Mouse (Mus musculus): ENCODE results near the gene Tbc1d4.

DNA sequence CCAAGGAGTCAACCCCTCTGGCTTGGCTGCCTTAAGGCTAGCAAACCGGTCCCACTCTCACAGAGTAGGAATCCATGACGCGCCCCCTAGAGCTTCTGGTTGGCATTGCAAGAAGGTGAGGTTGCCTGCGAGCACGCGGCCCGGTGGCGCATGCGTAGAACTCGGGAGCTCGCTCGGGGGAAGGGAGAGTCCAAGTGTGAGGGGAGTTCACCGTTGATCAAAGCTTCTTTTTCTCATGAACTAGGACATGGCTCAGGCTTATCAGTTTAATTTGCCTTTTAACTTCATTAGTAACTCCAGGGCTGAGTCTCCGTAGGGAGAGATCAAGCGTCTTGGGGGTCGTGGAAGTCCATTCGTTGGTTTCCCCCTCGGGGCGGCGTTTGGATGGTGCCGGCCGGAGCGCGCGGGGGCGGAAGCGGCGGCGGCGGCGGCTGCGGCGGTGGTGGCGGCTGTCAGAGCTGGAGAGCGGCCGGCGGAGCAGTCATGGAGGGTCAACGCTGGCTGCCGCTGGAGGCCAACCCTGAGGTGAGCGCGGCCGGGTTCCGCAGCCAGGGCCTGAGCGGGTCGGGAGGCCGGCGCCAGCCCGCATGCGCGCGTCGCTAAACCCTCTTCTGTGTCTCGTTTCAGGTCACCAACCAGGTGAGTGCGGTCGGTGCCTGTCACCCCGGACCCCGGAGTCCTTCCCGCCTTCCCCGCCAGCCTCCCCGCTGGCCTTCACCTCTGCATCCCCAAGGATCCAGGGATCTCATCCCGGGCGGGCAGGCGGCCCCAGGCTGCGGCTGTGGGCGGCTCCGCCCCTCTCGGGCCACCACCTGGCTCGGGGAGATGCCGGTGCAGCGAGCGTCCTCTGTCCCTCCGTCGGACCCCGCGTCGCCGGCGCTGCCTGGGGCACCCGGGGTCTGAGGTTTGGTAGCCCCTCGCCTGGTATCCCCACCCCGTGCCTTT lies 44.9 kb upstream of the Tbc1d4 start, which contains the start of gene Uchl3:
- TF ChIP-seq CTCF (IDR thresholded peaks at IDR 0.05; ENCODE audit: low read depth, low read length) = peak; percentile 90
- TF ChIP-seq POLR2A (IDR thresholded peaks at IDR 0.05; ENCODE audit: extremely low read depth, insufficient read depth, low read length) = no peak
